Mouse (Mus musculus) thymus, adult 2 months (tissue): ENCODE measurements at regions not wholly inside any gene's neighbourhood (a gene's known extent, or its start where the extent isn't known, plus 50 kb on each side); places are given as distances from the start of the nearest gene placed in this dataset.

ENCODE experiments used
- CTCF ChIP-seq: fragments of 200-500 bp; IDR thresholded peaks from 2 replicates; pipeline ENCODE4 v1.5.1; 2012; ENCODE audit warnings: mild to moderate bottlenecking, control low read depth, low read length, moderate library complexity, borderline replicate concordance; ENCODE audit not compliant: control insufficient read depth, poor library complexity, insufficient read depth; ENCODE audit errors: extremely low read depth
- POLR2A ChIP-seq: fragments of 200-500 bp; IDR thresholded peaks from 2 replicates; pipeline ENCODE4 v1.6.1; 2012; ENCODE audit warnings: mild to moderate bottlenecking, low read length, control low read depth, moderate library complexity; ENCODE audit not compliant: control insufficient read depth, poor library complexity, insufficient read depth; ENCODE audit errors: extremely low read depth

DNA sequence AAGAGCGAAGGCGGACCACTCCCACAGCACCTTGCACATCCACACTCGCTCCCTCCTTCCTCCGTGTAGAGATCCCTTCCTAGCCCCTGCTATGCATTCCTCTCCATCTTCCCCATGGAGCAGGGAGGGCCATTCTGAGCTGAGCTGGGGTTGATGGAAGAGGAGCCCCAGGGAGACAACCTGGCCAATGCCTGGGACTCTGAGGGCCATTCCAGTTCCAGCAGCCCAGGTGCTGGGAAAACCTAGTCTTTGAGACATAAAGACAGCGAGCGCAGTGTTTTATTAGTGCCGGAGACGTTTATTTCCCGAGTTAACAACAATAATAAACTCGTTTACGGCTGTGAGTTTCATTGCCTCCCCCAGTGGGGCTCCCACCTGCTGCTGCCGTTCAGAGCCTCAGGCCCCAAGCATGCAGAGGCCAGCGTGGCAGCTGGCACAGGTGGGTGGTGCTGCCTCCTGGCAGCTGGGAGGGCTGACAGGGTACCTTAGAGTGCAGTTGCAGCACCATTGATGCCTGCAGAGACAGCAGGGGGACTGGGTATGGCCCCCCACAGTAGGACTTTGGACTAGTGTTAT is 287.4 kb upstream of the Tle3 start:
- TF ChIP-seq CTCF = peak; percentile 42; the same call in 1 of the 2 replicates
- no peak for TF ChIP-seq POLR2A
